Mouse (Mus musculus) ES-E14 (cell line): ENCODE measurements around the gene Arl8a. TPM values are rescaled to one million over a fixed set of nuclear protein-coding genes. Genes with fewer than 3 reads are reported as not detected.

Source experiments
- DNase-seq: peaks from one replicate; pipeline ENCODE4 v3.0.0-alpha.2; 2013; ENCODE audit warnings: low read depth, low spot score
- H3K27ac ChIP-seq: 2 replicates; pipeline ENCODE4 v1.5.1; 2012; ENCODE audit warnings: low read depth, mild to moderate bottlenecking, low read length, moderate library complexity, mixed read lengths; ENCODE audit not compliant: poor library complexity, insufficient read depth, severe bottlenecking
- H3K36me3 ChIP-seq: 2 replicates; pipeline ENCODE4 v1.6.1; 2012; ENCODE audit warnings: mild to moderate bottlenecking, low read length, moderate library complexity, mixed read lengths; ENCODE audit not compliant: control insufficient read depth, poor library complexity, insufficient read depth, severe bottlenecking
- H3K4me1 ChIP-seq, 2 experiments: fragments of 150-350 bp in 1 of 2; sonication (generic) in 1 of 2; 2 replicates each; pipeline ENCODE4 v1.6.1; 2012; ENCODE audit warnings: low read length in 2 of 2, mild to moderate bottlenecking in 1 of 2, mixed read lengths in 1 of 2; ENCODE audit not compliant: control insufficient read depth in 2 of 2, insufficient read depth in 2 of 2, poor library complexity in 1 of 2
- H3K4me3 ChIP-seq, 2 experiments: fragments of 150-350 bp in 1 of 2; sonication (generic) in 1 of 2; 2 replicates each; pipeline ENCODE4 v1.5.1; 2012; ENCODE audit warnings: low read length in 2 of 2, low read depth in 1 of 2, mild to moderate bottlenecking in 1 of 2, mixed read lengths in 1 of 2; ENCODE audit not compliant: insufficient read depth in 1 of 2, poor library complexity in 1 of 2, severe bottlenecking in 1 of 2
- H3K9ac ChIP-seq: 2 replicates; pipeline ENCODE4 v1.6.1; 2012; ENCODE audit warnings: low read depth, mild to moderate bottlenecking, low read length, mixed read lengths; ENCODE audit not compliant: poor library complexity, insufficient read depth, severe bottlenecking
- H3K9me3 ChIP-seq: fragments of 150-350 bp; sonication (generic); 2 replicates; pipeline ENCODE4 v1.6.1; 2012; ENCODE audit warnings: low read depth, mild to moderate bottlenecking, low read length; ENCODE audit not compliant: control insufficient read depth, insufficient read depth
- CHD2 ChIP-seq: IDR thresholded peaks from 2 replicates; pipeline ENCODE4 v1.6.1; 2014; ENCODE audit warnings: mild to moderate bottlenecking, low read depth, low read length, inconsistent platforms
- HCFC1 ChIP-seq: IDR thresholded peaks from 2 replicates; pipeline ENCODE4 v1.6.1; 2012; ENCODE audit warnings: low read length, inconsistent platforms, borderline replicate concordance; ENCODE audit not compliant: insufficient read depth
- MAFK ChIP-seq: IDR thresholded peaks from 2 replicates; pipeline ENCODE4 v1.6.1; 2014; ENCODE audit warnings: mild to moderate bottlenecking, low read depth, low read length, inconsistent platforms; ENCODE audit not compliant: insufficient read depth
- ZC3H11A ChIP-seq: IDR thresholded peaks from 2 replicates; pipeline ENCODE4 v1.6.1; 2012; ENCODE audit warnings: low read depth, mild to moderate bottlenecking, inconsistent platforms, low read length, borderline replicate concordance
- ZNF384 ChIP-seq: IDR thresholded peaks from 2 replicates; pipeline ENCODE4 v1.6.1; 2012; ENCODE audit warnings: low read depth, low read length, inconsistent platforms
- in situ Hi-C, 2 experiments: fragments of 600-800 bp; cut with MboI; formaldehyde crosslinking; loops; one replicate each; pipeline ENCODE4 v1.15.1; 2025; ENCODE audit warnings: low sequenced_read_pairs in 2 of 2, inconsistent platforms in 1 of 2; ENCODE audit not compliant: unreplicated experiment in 2 of 2
- total RNA-seq: library from RNA; depleted of rRNA; stranded (reverse); fragments of 300-350 nt; gene quantifications from 2 replicates; pipeline ENCODE4 v1.2.3, GENCODE M21; 2012

Arl8a gene
- total RNA-seq, 1 experiment, result 17.5 TPM

DNA sequence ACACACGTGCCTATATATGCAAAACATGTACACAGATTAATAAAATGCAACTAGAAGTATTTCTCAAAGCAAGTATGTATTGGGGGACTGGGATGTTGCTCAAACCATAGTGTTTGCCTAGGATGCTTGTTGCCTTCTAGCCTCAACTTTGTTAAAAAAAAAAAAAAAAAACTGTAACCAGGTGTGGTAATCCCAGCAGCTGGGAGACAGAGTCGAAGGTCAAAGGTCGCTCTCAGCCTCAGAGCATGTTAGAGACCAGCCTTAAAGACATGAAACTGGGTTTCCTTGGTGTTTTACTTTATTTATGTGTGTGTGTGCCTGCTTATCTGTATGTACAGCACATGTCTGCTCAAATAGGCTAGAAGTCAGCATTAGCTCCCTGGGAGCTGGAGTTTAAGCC, 28.6 kb downstream of the Arl8a start:
- in situ Hi-C loops, result loop anchor here in 1 of 2 experiments (10.0 kb wide), 1 partner anchor 90 kb away; no protein-coding TSS in a partner anchor
- Histone ChIP-seq H3K9ac (no peak overlapping the region), H3K27ac (no peak overlapping the region), H3K4me1 (peaks cover under 1 to 19% of the 10 kb centered on the region in 2 experiments; a peak in 2 of 4 replicates), H3K36me3 (no peaks in the 10 kb centered on the region), H3K4me3 (no peak overlapping the region), H3K9me3 (no peaks in the 10 kb centered on the region)
- TF ChIP-seq ZNF384 (0 out of 2 replicates have a peak, but pooled peaks have one; percentile 21), CHD2 (no peak)
- DNase-seq, result no peak

DNA sequence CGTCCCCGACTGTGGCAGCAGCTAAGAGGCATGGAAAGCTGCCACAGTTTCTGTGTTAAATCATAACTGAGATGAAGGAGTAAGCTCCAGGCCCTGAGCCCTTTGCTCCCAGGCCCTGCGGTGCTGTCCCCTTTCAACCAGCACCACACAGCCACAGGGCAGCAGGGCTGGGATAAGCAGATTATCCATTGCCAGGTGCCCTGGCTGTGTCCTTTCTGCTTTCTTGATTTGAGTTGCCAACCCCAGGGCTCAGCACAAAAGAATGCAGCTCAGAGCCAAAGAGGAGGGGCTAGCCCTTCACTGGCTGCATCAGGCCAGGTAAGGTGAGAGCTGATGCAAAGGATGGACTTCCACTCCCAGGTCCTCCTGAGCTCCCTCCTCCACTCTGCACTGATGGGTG, 31.1 kb downstream of the Arl8a start:
- Histone ChIP-seq H3K4me1 (peaks cover 0 to 21% of the 10 kb centered on the region in 2 experiments; a peak in 2 of 4 replicates), H3K36me3 (no peaks in the 10 kb centered on the region), H3K4me3 (no peak overlapping the region), H3K9me3 (no peaks in the 10 kb centered on the region), H3K27ac (no peak overlapping the region; the same call in 1 of the 2 replicates), H3K9ac (0 out of 2 replicates have a peak overlapping the region, but pooled peaks have one; percentile 26)
- TF ChIP-seq HCFC1 (no peak), MAFK (no peak), ZC3H11A (no peak), ZNF384 (no peak), CHD2 (no peak)
- in situ Hi-C loops, result loop anchor here in 1 of 2 experiments (10.0 kb wide), 1 partner anchor 87 kb away; no protein-coding TSS in a partner anchor
- no peak for DNase-seq

DNA sequence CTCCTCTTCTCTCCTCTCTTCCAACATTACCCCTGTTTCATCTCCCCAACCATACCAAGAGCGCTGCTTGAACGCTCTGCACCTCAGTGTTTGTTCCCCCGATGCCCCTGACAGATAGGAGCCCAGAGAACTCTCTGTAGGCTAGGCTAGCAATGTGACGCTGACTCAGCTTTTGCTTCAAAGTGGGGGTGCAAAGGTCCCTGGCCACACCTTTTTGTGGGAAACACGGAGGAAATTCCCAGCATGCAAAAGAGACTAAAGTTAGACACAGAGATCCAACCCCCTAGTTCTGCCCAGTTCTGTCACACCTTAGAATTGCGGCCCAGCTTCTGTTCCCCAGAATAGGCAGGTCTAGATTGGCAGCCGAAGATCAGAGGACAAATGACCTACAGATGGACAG, 32.2 kb downstream of the Arl8a start:
- DNase-seq, result no peak
- Histone ChIP-seq H3K9me3 (no peaks in the 10 kb centered on the region), H3K4me3 (no peak overlapping the region), H3K27ac (no peak overlapping the region), H3K36me3 (no peaks in the 10 kb centered on the region), H3K9ac (no peak overlapping the region), H3K4me1 (peaks cover 2 to 30% of the 10 kb centered on the region in 2 experiments; a peak in 3 of 4 replicates)
- TF ChIP-seq ZC3H11A (no peak), MAFK (peak; percentile 59), ZNF384 (no peak), CHD2 (no peak)
- in situ Hi-C loops, result loop anchor here in 1 of 2 experiments (10.0 kb wide), 1 partner anchor 86 kb away; no protein-coding TSS in a partner anchor

DNA sequence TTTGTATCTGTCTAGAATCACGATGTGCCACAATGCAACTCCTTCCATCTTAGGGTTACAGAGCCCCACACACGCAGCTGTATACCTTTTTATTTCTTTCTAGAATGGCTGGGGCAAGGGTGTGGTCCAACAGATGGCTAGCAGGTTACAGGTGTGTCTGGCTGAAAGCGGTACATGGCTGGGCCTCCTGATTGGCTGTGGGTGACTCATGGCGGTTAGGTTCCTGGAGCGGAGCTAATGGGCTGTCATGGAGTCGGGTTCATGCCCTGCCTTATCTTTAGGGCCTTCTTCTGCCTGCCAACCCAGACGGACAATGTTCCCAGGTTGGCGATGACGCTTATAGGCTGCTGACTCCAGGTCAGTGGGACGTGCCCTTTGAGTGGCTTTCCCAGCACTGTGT, 34.2 kb downstream of the Arl8a start:
- Histone ChIP-seq H3K27ac (no peak overlapping the region), H3K9me3 (no peaks in the 10 kb centered on the region), H3K4me3 (no peak overlapping the region), H3K9ac (no peak overlapping the region), H3K4me1 (peaks cover 2 to 37% of the 10 kb centered on the region in 2 experiments; a peak in 3 of 4 replicates), H3K36me3 (no peaks in the 10 kb centered on the region)
- TF ChIP-seq ZNF384, result no peak
- no peak for TF ChIP-seq CHD2
- no peak for TF ChIP-seq HCFC1
- no peak for TF ChIP-seq ZC3H11A
- no peak for TF ChIP-seq MAFK
- DNase-seq, result no peak
- in situ Hi-C loops, result no loop called here

DNA sequence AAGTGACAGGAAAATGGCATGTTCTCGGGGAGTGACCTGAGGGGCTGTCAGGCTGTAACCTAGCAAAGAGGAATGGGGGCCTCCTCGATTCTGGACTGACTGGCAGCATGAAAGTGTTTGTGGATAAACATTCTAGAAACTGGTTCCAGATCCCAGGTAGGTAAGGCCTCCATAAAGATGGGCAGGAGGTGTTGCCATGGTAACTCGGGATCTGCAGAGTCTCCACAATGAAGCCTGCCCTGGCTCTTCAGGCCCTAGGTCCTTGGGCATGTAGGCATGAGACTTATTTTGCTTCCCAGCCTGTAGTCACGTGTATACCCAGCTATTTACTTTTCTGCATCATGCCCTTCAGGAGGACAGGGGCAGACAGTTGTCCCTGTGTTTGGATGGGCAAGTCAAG, 34.7 kb downstream of the Arl8a start:
- H3K27ac ChIP-seq, result no peak overlapping the region
- in situ Hi-C loops, result no loop called here
- no peaks in the 10 kb centered on the region for H3K9me3 ChIP-seq
- TF ChIP-seq MAFK (no peak), ZC3H11A (no peak), HCFC1 (no peak), CHD2 (no peak), ZNF384 (no peak)
- H3K36me3 ChIP-seq, result no peaks in the 10 kb centered on the region
- no peak for DNase-seq
- peaks cover 2 to 37% of the 10 kb centered on the region in 2 experiments; a peak in 3 of 4 replicates for H3K4me1 ChIP-seq
- no peak overlapping the region for H3K9ac ChIP-seq
- H3K4me3 ChIP-seq, result no peak overlapping the region
